Comparison of ENCODE assay signal across 22 mouse cellular contexts in the genomic region with DNA sequence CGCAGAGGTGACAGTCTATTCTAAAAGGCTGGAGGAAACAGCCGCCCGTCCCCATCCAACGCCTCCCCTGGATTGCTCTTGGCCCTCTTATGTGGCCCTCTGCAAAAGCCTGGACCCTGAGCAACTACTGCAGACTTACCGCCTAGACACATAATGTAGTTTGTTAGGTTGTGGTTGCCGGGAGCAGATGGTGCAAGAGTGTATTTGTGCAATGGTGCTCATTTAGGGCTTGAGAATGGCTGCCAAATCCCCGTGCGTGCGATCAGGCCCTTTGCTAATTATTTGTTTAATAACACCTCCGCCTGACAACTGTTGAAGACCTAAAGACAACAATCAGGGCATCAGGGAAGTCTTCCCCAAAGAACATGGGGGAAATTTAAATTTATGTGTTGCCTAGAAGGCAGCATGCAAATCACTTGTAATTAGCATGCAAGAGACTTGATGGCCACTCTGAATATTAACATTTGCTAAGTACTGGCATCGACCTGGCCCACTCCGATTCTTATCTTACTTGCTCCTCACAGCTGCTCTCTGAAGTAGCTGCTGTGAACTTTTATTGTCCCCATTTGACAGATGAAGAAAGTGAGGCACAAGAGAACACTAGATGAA.
DNase-seq lines count a peak whose midpoint lies in the region; ATAC-seq lines count a peak whose summit lies in the region.
"Had no signal": no experiment of that assay in that cellular context is flagged by ENCODE, and none has a peak within 500 bp of the region (broad histone marks: within the 10 kb centered on the region; RNA-seq: fewer than 3 reads in every experiment).

No protein-coding gene starts in this region.

- no peak overlapping the region for H3K4me3 ChIP-seq in midbrain, embryonic 15.5 days
- H3K4me3 ChIP-seq in midbrain, embryonic 11.5 days (ENCODE audit: low read depth, low read length): no peak overlapping the region
- H3K4me3 ChIP-seq in forebrain, embryonic 16.5 days (replicated peaks; ENCODE audit: low read length): no peak overlapping the region
- no peak overlapping the region for H3K4me3 ChIP-seq in neural tube, embryonic 15.5 days (replicated peaks)
- H3K4me3 ChIP-seq: embryonic facial prominence, embryonic 13.5 days; heart, embryonic 10.5 days; left cerebral cortex, adult 2 months; limb, embryonic 13.5 days; midbrain, embryonic 12.5 days; neural tube, embryonic 12.5 days had no signal

- no peak overlapping the region for H3K9ac ChIP-seq in midbrain, embryonic 15.5 days
- H3K9ac ChIP-seq in midbrain, embryonic 11.5 days (ENCODE audit: low read length): no peak overlapping the region
- H3K9ac ChIP-seq in forebrain, embryonic 16.5 days (replicated peaks; ENCODE audit: low read depth, low read length): no peak overlapping the region
- no peak overlapping the region for H3K9ac ChIP-seq in neural tube, embryonic 15.5 days (replicated peaks)
- H3K9ac ChIP-seq: embryonic facial prominence, embryonic 13.5 days; limb, embryonic 13.5 days; midbrain, embryonic 12.5 days; neural tube, embryonic 12.5 days had no signal

- peak overlapping the region; percentile 17; the same call in 1 of the 2 replicates for H3K4me2 ChIP-seq in midbrain, embryonic 15.5 days
- H3K4me2 ChIP-seq in midbrain, embryonic 11.5 days: no peak overlapping the region
- H3K4me2 ChIP-seq in forebrain, embryonic 16.5 days (ENCODE audit: low read length): no peak overlapping the region
- H3K4me2 ChIP-seq in neural tube, embryonic 15.5 days: peak overlapping the region; percentile 30
- H3K4me2 ChIP-seq: embryonic facial prominence, embryonic 13.5 days; limb, embryonic 13.5 days; midbrain, embryonic 12.5 days; neural tube, embryonic 12.5 days had no signal

- H3K9me3 ChIP-seq in midbrain, embryonic 15.5 days: no peaks in the 10 kb centered on the region
- H3K9me3 ChIP-seq in midbrain, embryonic 11.5 days (ENCODE audit: control insufficient read depth, low read length): no peaks in the 10 kb centered on the region; the same call in 1 of the 2 replicates
- no peaks in the 10 kb centered on the region; the same call in 1 of the 2 replicates for H3K9me3 ChIP-seq in forebrain, embryonic 16.5 days (ENCODE audit: control insufficient read depth, low read length)
- H3K9me3 ChIP-seq in neural tube, embryonic 15.5 days (replicated peaks): no peaks in the 10 kb centered on the region
- H3K9me3 ChIP-seq: embryonic facial prominence, embryonic 13.5 days; heart, embryonic 10.5 days; midbrain, embryonic 12.5 days; neural tube, embryonic 12.5 days had no signal

- 63% methylated on average over 12 of the region's 12 CpGs for WGBS in midbrain, embryonic 15.5 days
- 89% methylated on average over 12 of the region's 12 CpGs for WGBS in midbrain, embryonic 11.5 days
- WGBS in forebrain, embryonic 16.5 days: 29% methylated on average over 12 of the region's 12 CpGs
- WGBS in neural tube, embryonic 15.5 days: 48% methylated on average over 12 of the region's 12 CpGs

- H3K27ac ChIP-seq in midbrain, embryonic 15.5 days: peak overlapping the region; percentile 68
- H3K27ac ChIP-seq in midbrain, embryonic 11.5 days (ENCODE audit: low read depth, low read length): no peak overlapping the region
- peak overlapping the region; percentile 59 for H3K27ac ChIP-seq in forebrain, embryonic 16.5 days (ENCODE audit: low read length)
- H3K27ac ChIP-seq in neural tube, embryonic 15.5 days (replicated peaks): peak overlapping the region; percentile 70
- H3K27ac ChIP-seq: embryonic facial prominence, embryonic 13.5 days; heart, embryonic 10.5 days; left cerebral cortex, adult 2 months; limb, embryonic 13.5 days; midbrain, embryonic 12.5 days; neural tube, embryonic 12.5 days had no signal

- peaks cover 18% of the 10 kb centered on the region for H3K4me1 ChIP-seq in midbrain, embryonic 15.5 days
- no peaks in the 10 kb centered on the region for H3K4me1 ChIP-seq in midbrain, embryonic 11.5 days (ENCODE audit: control insufficient read depth, insufficient read depth, low read length)
- H3K4me1 ChIP-seq in forebrain, embryonic 16.5 days (replicated peaks; ENCODE audit: control insufficient read depth, insufficient read depth, low read length): peaks cover 22% of the 10 kb centered on the region
- H3K4me1 ChIP-seq in neural tube, embryonic 15.5 days: peaks cover 23% of the 10 kb centered on the region
- H3K4me1 ChIP-seq: embryonic facial prominence, embryonic 13.5 days; heart, embryonic 10.5 days; limb, embryonic 13.5 days; midbrain, embryonic 12.5 days had no signal

- H3K27me3 ChIP-seq in midbrain, embryonic 15.5 days (replicated peaks): no peaks in the 10 kb centered on the region
- H3K27me3 ChIP-seq in midbrain, embryonic 11.5 days (ENCODE audit: control insufficient read depth, insufficient read depth, low read length): no peaks in the 10 kb centered on the region
- H3K27me3 ChIP-seq in forebrain, embryonic 16.5 days (replicated peaks; ENCODE audit: control insufficient read depth, insufficient read depth, low read length): no peaks in the 10 kb centered on the region
- no peaks in the 10 kb centered on the region for H3K27me3 ChIP-seq in neural tube, embryonic 15.5 days (replicated peaks)
- H3K27me3 ChIP-seq: embryonic facial prominence, embryonic 13.5 days; limb, embryonic 13.5 days; midbrain, embryonic 12.5 days; neural tube, embryonic 12.5 days had no signal

- H3K36me3 ChIP-seq in midbrain, embryonic 15.5 days (replicated peaks): no peaks in the 10 kb centered on the region
- no peaks in the 10 kb centered on the region for H3K36me3 ChIP-seq in midbrain, embryonic 11.5 days (ENCODE audit: control insufficient read depth, insufficient read depth, low read length)
- no peaks in the 10 kb centered on the region for H3K36me3 ChIP-seq in forebrain, embryonic 16.5 days (ENCODE audit: control insufficient read depth, insufficient read depth)
- no peaks in the 10 kb centered on the region for H3K36me3 ChIP-seq in neural tube, embryonic 15.5 days
- H3K36me3 ChIP-seq: embryonic facial prominence, embryonic 13.5 days; heart, embryonic 10.5 days; limb, embryonic 13.5 days; midbrain, embryonic 12.5 days; neural tube, embryonic 12.5 days had no signal

- DNase-seq in midbrain, embryonic 11.5 days (ENCODE audit: low spot score, missing footprints): no peak
- DNase-seq in layer of hippocampus, adult 18-20 months (ENCODE audit: low spot score in 2 of 2): peak; percentile 71 to 85
- DNase-seq in adrenal gland, postnatal 36 days: no peak
- DNase-seq in adrenal gland, postnatal 14 days: no peak
- DNase-seq: adrenal gland, adult 8-10 months; cerebellum, postnatal 36 days; gastrocnemius, postnatal 10 days; heart, postnatal 14 days; kidney, postnatal 10 days; lung, postnatal 36 days; thymus, adult 2 months had no signal

- 0 out of 2 replicates have a peak, but pooled peaks have one; percentile 44 for ATAC-seq in midbrain, embryonic 15.5 days (replicated peaks)
- ATAC-seq in midbrain, embryonic 11.5 days (ENCODE audit: low FRiP score): no peak
- ATAC-seq in forebrain, embryonic 16.5 days: peak; percentile 88
- ATAC-seq in neural tube, embryonic 15.5 days (ENCODE audit: low FRiP score): peak; percentile 69
- ATAC-seq: CD4-positive, CD25-positive, alpha-beta regulatory T cell, adult 4 months; intestine, embryonic 16.5 days had no signal

Comparison
In these comparisons a context has a peak if more than half of its experiments do, and no peak if none do; other contexts are left out.
1. H3K4me2 ChIP-seq: peak in midbrain, embryonic 15.5 days (single experiment) and neural tube, embryonic 15.5 days (single experiment); none in midbrain, embryonic 11.5 days (single experiment) and forebrain, embryonic 16.5 days (single experiment).
2. DNase-seq: peak in layer of hippocampus, adult 18-20 months (2 of 2); none in midbrain, embryonic 11.5 days (single experiment), adrenal gland, postnatal 36 days (0 of 2) and adrenal gland, postnatal 14 days (single experiment).